Mouse (Mus musculus) small intestine, adult 2 months (tissue): ENCODE data around the gene Doc2g.

Source experiments
- CTCF ChIP-seq: fragments of 200-500 bp; IDR thresholded peaks from 2 replicates; pipeline ENCODE4 v1.5.1; 2012; ENCODE audit warnings: low read depth, mild to moderate bottlenecking, control low read depth, inconsistent platforms, low read length, moderate library complexity, mixed read lengths; ENCODE audit not compliant: insufficient replicate concordance, insufficient read length; ENCODE audit errors: extremely low read depth
- POLR2A ChIP-seq: fragments of 200-500 bp; IDR thresholded peaks from 2 replicates; pipeline ENCODE4 v1.6.1; 2012; ENCODE audit warnings: low read depth, mild to moderate bottlenecking, control low read depth, inconsistent platforms, low read length, moderate library complexity

DNA sequence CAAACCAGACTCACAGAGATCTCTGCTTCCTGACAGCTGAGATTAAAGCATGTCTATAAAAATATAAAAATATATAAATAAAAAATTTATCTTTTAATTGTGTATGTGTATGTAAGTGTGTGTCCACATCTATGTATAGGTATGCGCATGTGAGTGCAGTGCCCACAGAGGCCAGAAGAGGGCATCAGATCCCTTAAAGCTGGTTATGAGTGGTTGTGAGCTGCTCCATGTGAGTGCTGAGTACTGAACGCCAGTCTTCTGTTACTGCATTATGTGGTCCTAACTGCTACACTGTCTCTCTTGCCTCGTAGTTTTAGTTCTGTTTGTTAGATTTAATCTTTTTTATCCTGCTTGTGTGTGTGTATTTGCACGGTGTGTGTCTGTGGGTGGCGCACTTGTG lies 47.9 kb downstream of the Doc2g start:
- no peak for TF ChIP-seq CTCF
- no peak for TF ChIP-seq POLR2A
